Mouse (Mus musculus): ENCODE measurements at regions not wholly inside any gene's neighbourhood (a gene's known extent, or its start where the extent isn't known, plus 50 kb on each side); places are given as distances from the start of the nearest gene placed in this dataset.

DNA sequence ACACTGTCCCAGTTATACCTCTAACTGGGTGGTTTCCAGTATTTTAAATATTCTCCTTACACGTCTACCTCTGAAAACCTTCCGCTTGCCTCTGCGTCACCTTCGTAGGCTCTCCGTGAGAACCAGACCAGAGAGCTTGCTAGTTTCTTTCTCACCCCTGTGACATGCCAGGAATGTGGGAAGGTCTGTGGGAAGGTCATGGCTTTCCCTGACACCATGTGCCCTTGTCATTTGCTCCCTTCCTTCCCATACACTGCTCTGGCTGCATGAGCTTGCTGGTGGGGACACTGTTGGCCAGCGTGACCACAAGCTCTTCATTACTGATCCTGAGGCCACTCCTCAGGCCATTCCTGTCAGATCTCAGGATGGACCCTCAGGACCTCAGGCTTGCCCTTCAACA lies 66.5 kb upstream of the Slc38a4 start:
- no peak overlapping the region for H3K9ac ChIP-seq
- WGBS = 83% methylated on average over 6 of the region's 6 CpGs
- no peak for ATAC-seq (replicated peaks; ENCODE audit: low FRiP score)
- no peaks in the 10 kb centered on the region for H3K9me3 ChIP-seq (replicated peaks)
- H3K27ac ChIP-seq = no peak overlapping the region
- no peaks in the 10 kb centered on the region for H3K36me3 ChIP-seq
- H3K27me3 ChIP-seq = no peaks in the 10 kb centered on the region
- no peak overlapping the region for H3K4me2 ChIP-seq
- H3K4me1 ChIP-seq = no peaks in the 10 kb centered on the region
- H3K4me3 ChIP-seq (replicated peaks) = no peak overlapping the region

DNA sequence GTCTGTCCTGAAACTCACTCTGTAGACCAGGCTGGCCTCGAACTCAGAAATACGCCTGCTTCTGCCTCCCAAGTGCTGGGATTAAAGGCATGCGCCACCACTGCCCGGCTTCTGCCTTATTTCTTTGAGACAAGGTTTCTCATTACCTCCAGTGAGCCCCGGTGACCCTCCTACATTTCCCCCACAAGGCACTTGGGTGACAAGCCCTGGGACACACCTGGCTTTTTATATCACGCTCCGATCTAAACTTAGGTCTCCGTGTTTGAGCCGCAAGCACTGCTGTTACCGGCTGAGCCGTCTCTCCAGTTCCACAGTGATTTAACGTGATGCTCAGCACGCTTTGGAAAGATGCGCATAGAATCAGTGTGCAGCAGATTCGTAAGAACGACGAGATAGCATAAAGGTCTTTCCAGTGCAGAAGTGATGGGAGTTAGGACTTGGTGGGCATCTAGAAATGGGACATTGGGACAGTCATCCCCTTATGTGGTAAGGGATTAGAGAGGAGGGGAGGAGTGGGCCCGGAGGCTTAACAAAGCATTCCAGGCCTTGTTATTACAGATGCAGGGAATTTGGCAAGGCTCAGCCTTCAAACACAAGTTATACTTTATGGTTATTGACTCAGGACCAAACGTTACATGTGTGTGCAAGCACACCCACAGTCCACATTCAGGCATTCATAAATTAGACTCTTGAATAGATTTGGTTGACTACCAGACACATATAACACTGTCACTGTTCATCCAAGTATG lies 56.9 kb upstream of the Slc38a4 start:
- H3K4me3 ChIP-seq (replicated peaks) = no peak overlapping the region
- no peak overlapping the region for H3K9ac ChIP-seq
- H3K27me3 ChIP-seq = no peaks in the 10 kb centered on the region
- H3K27ac ChIP-seq = no peak overlapping the region
- H3K9me3 ChIP-seq (replicated peaks) = no peaks in the 10 kb centered on the region
- ATAC-seq (replicated peaks; ENCODE audit: low FRiP score) = no peak; the same call in 1 of the 2 replicates
- H3K36me3 ChIP-seq = no peaks in the 10 kb centered on the region
- H3K4me1 ChIP-seq = peaks cover 27% of the 10 kb centered on the region
- no peak overlapping the region for H3K4me2 ChIP-seq
- WGBS = 64% methylated on average over 19 of the region's 19 CpGs

DNA sequence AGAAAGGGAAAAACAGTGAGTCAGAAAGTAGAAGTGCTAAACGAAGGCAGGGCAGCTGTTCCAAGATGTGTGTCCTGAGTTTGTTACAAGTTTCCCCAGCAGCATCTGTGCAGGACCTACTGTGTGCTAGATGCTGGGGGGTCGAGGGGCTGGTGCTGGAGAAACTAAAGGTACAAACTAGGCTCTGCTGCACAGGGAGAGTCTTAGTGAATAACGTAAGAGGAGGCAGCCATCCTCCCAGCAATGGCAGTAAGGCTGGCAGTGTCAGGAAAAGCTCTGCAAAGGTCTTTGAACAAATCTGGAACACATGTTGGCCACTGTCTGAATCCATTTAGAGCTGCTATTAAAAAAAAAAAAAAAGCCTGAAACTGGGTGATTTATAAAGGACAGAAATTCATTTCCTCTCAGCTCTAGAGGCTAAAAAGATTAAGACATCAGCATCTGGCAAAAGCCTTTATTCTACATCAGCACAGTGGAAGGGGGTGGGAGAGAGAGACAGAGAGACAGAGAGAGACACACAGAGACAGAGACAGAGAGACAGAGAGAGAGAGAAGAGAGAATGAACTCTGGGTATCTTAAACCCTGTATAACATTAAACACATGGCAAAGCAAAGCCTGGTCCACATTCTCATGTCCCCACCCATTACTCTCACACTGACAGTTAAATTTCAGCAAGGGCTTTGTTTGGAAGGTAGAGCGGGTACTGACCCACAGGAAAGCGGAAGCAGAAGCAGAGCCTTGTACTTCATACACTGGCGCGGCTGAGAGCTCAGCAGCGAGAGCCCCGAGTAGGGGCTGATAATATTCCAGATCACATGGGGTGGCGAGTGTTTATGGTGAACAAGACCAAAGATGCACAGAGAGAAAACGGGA lies 55.8 kb upstream of the Slc38a4 start:
- no peaks in the 10 kb centered on the region for H3K36me3 ChIP-seq
- peak overlapping the region; percentile 66 for H3K27ac ChIP-seq
- H3K4me1 ChIP-seq = peaks cover 37% of the 10 kb centered on the region
- WGBS = 60% methylated on average over 11 of the region's 11 CpGs
- H3K4me3 ChIP-seq (replicated peaks) = no peak overlapping the region
- H3K27me3 ChIP-seq = no peaks in the 10 kb centered on the region
- no peak overlapping the region for H3K4me2 ChIP-seq
- no peak overlapping the region for H3K9ac ChIP-seq
- no peaks in the 10 kb centered on the region for H3K9me3 ChIP-seq (replicated peaks)
- no peak for ATAC-seq (replicated peaks; ENCODE audit: low FRiP score)

DNA sequence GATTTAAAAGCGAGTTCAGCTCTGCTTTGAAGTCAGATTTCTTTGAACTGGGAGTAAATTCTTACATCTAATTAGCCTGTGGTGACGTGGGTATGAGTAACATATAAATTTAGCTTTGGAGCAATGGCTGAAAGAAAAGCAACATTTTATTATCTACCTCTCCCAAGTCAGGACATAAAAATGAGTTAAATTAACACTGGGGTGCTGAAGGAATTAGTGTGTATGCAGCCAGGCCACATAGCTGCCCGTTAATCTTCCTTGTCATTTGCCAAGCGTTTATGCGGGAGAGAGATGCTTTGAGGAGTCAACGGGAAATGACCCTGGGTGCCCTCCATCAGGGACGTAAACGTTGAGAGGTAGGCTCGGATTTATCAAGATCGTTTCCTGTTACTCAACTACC lies 52.0 kb upstream of the Slc38a4 start:
- Histone ChIP-seq H3K9ac (no peak overlapping the region), H3K36me3 (no peaks in the 10 kb centered on the region), H3K4me3 (replicated peaks) (no peak overlapping the region), H3K27ac (peak overlapping the region; percentile 37), H3K27me3 (no peaks in the 10 kb centered on the region), H3K4me2 (no peak overlapping the region), H3K9me3 (replicated peaks) (no peaks in the 10 kb centered on the region), H3K4me1 (peaks cover 45% of the 10 kb centered on the region)
- WGBS = 3% methylated on average over 10 of the region's 10 CpGs
- ATAC-seq (replicated peaks; ENCODE audit: low FRiP score) = 0 out of 2 replicates have a peak, but pooled peaks have one; percentile 50

DNA sequence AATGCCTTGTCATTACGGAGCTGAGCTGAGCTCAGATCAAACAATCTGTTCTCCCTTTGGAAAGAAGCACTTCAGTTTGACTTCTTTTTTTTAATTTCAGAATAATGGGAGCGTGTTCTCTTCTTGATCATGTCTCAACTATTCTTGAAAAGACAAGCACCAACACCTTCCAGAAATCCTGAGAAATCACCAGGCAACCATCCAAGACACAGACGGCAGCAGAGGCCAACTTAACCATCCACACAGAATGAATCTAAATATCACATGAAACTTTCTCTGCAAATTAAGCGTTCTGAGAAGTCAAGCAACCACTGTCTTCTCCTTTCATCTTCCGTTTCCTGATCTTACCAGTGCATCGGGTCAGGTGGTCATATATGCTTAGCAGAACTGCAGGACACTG lies 50.8 kb upstream of the Slc38a4 start:
- H3K4me2 ChIP-seq = no peak overlapping the region
- no peaks in the 10 kb centered on the region for H3K9me3 ChIP-seq (replicated peaks)
- H3K27ac ChIP-seq = no peak overlapping the region
- no peak overlapping the region for H3K9ac ChIP-seq
- no peaks in the 10 kb centered on the region for H3K36me3 ChIP-seq
- H3K4me3 ChIP-seq (replicated peaks) = no peak overlapping the region
- H3K4me1 ChIP-seq = peaks cover 41% of the 10 kb centered on the region
- WGBS = 72% methylated on average over 6 of the region's 6 CpGs
- no peak for ATAC-seq (replicated peaks; ENCODE audit: low FRiP score)
- no peaks in the 10 kb centered on the region for H3K27me3 ChIP-seq

All from kidney, embryonic 15.5 days (tissue).